Mouse (Mus musculus): ENCODE measurements around the gene Ppcdc.
"Not testable (repeated sequence)": the region's sequence is repeated elsewhere in the genome, so short reads cannot be mapped to it uniquely, and the experiment has no call there.

The Ppcdc gene

DNA sequence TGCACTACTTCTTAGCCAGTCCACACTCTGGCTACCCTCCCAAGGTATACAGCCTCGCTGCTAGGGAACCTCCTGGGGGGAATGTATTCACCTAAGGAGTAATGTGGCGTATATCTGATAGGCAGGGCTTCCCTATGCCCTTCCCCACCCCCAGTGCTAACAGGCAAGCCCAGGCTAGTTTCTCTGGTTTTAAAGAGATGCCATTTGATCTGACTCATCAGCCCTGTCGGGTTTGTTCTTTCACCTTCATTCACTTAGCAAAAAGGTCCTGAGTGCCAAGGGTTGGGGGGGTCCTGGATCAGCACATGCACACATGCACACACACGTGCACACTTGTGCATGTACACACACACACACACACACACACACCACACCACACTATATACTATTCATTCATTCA is 12.0 kb downstream of the Ppcdc start:
- DNase-seq, result no peak

DNA sequence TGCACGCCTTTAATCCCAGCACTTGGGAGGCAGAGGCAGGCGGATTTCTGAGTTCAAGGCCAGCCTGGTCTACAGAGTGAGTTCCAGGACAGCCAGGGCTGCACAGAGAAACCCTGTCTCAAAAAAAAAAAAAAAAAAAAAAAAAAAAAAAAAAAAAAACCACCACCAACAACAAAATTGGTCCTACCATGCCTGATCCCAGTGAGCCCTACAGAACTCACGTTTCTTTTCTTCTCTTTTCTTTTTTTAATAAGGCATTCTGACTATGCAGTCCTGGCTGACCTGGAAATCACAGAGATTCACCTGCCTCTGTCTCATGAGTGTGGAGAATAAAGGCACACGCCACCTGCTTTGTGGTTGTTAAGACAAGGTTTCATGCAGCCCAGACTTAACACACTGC is 12.8 kb downstream of the Ppcdc start:
- not testable (repeated sequence) for DNase-seq

DNA sequence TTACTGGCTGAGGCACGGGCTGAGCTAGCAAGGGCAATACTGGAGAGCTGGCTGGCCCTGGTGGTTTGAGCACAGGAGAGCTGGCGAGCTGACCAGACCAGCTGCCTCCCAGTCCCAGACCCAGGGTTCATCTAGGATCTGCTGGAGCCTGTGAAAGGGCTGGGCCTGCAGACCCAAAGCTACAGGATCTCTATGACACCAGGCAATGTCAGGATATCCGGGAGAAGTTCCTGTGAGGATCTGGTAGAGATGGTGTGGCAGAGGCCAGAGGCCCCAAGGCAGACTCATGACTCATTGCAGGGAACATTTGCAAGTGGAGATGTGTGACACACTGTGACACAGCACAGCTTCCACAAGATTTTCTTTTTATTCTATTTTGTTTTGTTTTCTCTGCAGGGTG is 14.8 kb downstream of the Ppcdc start:
- DNase-seq, result no peak

DNA sequence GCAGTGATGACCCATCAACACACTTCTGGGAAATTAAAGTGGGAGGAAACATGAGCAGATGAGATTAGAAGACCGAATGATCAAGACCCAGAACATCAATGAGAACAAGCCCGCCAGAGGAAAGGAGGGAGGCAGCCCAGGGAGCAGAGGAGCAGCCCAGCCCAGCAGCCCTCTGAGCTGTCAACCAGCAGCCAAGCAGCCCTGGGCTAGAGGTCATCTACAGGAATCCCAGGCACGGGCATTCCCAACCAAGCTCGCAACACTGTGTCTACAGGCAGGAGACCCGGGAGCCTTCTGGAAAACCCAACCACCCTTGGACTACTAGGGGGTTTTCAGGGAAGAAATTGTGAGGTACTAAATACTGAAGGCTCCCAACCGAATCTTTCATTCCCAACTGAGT is 15.9 kb downstream of the Ppcdc start:
- DNase-seq, result no peak

DNA sequence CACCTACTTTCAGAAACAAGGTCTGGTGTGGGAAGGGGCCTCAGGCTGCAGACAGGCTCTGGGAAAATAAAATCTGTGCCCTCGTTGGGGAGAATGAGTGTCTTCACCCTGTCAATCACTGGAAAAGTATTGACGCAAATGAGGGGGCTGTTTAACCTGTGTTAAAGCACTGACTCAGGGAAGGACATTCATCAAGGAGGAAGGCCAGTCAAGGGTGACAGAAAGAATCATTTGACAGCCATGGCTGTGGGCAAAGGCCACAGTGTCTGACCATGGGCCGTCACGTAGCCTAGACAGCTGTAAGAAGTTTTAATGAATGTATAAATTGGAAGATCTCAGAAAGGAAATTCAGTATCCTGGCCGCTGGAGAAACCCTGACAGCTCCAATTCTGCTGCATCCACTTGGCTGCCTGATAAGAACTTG is 18.2 kb downstream of the Ppcdc start:
- DNase-seq, result no peak

DNA sequence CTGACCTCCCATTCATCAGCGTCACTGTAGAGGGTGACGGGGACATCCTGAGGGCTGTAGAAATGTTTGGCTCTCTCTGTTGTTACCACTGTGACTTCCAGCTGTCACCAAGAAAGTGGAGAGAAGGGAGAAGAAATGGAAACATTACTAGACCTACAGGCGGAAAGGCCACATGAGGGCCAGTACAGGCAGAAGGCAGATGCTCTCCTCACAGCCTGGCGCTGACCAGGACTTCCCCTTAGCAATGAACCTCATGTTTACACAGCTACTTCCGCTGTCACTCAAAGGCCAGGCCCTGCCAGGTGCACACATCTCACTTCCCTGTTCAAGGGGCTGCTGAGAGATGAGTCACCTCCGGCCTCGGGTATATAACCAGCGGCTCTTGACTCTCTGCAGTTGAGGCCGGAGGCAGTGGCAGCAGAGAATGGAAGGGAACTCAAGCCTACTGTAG is 18.8 kb downstream of the Ppcdc start:
- DNase-seq, result peak; percentile 86 to 92

DNA sequence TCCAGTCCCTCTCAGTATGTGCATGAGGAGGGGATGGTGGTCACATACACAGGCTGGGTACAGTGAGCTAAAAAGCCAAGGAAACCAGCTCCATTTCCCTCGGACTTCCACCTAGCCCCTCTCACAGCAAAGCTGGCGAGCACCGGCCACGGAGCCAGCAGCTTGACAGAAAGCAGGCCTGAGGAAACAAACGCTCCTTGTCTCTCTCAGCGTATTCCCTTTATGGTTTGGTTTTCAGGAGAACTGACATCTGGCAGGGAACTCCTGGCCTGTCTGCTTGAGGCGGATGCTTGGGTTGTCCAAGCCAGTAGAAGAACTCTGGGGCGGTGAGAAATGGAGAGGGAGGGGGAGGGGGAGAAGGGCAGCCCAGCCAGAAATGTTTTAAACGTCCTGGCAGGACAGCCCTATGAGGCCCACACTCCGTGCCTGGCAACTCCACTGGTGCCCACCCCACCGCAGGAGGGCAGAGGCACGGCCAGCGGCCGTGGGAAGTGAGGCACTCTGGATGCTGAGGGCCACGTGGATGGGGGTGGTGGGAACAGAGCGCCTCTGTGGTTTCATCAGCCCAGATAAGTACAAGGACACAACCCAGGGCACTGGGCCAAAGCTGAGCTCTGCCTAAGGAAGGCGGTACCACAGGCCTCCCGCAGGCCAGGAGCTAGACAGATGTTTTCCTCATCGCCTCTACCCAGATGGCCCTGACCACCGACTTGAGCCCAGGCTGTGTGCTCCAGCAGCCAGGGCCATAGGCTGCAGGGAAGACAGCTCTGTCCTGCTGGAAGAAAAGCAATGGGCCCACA is 19.4 kb downstream of the Ppcdc start:
- DNase-seq, result peak; percentile 91 to 97

DNA sequence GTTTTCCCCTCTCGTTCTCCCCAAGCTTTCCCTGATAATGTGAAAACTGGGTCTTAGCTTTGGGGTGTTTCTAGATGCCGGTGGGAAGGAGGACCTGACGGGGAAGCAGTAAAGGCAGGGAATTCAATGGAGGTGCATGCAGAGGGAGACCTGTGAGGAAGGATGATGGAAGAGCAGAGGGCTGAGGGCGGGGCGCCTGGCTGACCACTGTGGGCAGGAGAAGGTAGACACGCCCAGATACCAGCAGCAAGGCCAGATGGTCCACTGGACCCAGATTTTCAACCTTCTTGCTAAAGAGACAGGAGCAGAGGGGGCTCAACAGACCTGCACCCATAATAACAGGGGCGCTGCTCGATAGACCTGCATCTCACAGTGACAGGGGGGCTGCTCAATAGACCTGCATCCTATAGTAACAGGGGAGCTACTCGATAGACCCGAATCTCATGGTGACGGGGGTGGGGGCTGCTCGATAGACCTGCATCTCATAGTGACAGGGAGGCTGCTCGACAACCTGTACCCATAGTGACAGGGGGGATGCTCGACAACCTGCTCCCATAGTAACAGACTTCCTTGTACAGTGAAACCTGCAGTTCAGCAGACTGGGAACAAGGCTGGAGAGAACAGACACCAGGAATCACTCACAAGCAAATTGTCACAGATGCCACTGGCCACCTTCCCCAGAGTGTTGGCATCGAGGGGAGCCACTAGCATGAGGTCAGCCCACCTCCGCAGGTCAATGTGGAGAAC is 20.2 kb downstream of the Ppcdc start:
- DNase-seq, result no peak

DNA sequence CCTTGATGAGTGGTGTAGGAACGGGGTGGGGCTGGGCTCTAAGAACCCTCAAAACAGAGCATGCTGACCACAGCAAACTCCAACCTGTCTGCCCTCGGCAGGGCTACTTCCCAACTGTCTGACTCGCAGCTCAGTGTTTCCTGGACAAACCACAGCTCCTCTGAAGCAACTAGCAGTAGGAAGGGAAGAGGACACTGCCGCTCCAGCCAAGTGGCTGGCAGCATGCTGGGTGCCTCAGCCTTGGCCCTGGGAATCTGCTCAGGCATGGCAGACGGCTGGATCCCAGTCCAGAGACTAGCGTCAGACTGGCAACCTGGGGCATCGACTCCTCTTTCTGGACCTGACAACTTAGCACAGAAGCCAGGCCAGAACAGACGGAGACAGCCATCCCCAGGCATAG is 22.6 kb downstream of the Ppcdc start:
- DNase-seq, result no peak

DNA sequence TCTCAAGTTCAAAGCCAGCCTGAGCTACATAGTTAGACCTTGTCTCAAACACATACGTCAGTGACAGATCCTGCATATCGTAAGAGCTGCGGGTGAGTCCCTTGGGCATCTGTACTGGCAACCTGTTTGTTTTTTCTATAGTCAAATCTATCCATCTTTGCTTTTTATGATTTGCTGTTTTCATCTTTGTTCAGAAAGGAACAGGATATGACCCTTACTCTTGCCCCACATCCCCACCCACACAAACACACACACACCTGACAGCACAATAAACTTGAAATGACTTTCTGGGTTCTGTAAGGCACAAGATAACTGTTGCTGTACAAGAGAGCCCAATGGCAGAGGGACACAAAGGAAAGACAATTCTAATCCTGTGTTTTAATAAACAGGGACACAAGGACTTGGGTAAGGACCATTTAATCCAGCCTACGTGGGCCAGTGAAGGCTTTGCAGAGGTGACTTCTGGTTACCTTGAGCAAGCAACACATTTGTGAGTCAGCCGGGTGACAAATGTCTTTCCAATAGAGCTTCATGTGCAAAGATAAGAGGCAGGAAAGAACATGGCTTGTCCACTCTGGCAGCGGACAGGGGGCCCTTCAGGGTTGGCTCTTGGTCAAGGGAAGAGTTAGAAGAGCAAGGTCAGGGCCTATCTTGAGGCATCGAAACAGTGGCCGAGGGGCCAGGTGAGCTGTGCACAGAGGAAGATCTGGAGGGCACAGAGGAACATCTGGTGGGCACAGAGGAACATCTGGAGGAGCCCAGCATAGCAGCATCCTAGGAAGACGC is 32.6 kb downstream of the Ppcdc start:
- no peak for DNase-seq

DNA sequence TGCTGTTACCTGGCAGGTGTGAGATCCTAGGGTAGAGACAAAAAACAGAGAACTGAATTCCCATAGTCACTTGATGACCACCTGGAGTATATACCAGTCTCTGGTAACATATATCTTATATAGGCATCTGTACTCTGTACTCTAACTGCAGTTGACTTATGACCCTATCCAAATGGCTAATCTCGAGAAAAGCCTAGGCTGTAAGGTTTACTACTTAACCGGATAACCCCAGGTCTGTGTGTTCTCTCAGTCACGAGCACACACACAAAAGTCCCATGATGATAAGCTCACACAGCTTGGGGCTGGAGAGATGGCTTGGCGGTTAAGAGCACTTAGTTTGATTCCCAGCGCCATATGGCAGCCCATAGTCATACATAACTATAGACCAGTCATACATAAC is 33.5 kb downstream of the Ppcdc start:
- DNase-seq, result no peak

DNA sequence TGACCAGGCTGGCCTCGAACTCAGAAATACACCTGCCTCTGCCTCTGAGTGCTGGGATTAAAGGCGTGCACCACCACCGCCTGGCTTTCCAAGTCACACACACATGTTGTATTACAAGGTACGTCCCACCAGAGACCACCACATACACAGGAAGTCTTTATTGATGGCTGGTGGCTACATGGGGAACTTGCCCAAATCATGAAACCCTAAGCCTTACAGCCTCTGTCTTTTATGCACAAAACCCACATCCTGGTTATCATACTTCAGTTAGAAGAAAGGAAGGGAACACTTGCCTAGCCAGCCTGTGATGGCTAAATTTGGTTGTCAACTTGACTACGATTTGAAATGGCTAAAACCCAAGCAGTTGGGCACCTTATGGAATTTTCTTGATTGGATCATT is 35.9 kb downstream of the Ppcdc start:
- no peak for DNase-seq

DNA sequence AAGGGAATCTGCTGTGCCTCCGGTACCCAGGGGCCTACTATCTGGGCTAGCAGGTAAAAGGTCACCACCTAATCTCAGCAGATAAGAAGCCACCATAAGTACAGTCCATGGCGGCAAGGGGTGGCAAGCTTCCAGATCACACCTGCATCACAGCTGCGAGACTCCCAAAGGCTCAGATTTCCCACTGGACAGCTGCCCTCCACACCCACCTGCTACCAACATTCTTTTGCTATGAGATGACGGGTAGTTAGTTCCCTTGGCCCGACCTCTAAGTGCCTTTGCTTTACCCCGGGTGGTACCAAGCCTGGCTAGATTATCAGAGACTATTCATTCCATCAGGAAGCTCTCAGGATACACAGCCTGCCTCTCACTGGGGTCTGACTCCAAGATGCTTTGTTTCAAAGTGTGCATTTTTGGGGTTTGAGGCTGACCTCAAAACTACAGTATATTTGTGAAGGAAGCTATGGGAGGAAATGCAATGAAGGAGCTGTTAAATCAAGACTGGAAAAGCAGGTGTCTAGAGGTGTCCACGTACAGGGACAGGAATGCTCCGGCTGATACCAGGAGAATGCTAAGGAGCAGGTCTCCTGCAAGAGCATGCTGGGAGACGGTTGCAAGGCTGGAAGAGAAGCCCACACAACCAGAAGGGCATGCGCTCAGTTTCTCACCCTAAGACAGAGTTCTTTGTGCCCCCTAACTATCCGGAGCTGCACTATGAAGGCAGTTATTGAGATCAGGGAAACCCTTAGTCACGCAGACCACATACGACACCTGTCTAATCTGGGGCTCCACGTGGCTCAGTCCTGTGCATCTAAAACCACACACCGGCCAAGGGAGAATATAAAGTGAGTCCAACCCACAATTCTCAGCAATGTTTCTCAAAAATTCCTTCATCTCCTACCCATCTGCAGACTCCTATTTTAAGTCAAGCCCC is 37.3 kb downstream of the Ppcdc start:
- DNase-seq, result peak in 1 of 2 experiments; percentile 58

DNA sequence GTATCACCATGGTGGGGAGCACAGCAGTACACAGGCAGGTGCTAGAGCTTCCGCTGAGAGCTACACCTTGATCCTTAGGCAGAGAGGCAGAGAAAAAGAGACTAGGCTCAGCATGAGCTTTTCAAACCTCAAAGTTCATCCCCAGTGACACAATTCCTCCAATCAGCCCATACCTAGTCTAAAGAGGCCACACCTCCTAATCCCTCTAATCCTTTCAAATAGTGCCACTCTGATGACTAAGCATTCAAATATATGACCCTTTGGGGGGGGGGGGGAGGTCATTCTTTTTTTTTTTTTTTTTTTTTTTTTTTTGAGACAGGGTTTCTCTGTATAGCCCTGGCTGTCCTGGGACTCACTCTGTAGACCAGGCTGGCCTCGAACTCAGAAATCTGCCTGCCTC is 41.2 kb downstream of the Ppcdc start:
- no peak for DNase-seq

DNA sequence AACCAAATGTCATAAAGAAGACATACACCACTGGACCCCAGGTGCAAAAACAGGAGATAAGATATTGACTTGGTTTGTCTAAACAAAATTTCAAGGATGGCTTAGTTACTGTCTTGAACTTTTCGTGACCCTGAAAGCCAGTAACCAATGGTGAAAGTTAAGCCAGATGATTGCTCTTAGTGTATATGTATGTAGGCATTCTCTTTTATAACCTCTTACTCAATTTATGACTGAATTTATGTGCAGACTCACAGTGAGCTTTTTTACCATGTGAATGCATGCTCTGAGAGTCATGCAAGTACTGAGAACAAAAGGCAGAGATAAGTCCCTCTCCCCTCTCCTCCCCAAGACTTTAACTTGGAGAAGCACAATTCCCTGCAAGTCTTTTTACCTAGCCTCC is 47.0 kb downstream of the Ppcdc start:
- no peak for DNase-seq

DNA sequence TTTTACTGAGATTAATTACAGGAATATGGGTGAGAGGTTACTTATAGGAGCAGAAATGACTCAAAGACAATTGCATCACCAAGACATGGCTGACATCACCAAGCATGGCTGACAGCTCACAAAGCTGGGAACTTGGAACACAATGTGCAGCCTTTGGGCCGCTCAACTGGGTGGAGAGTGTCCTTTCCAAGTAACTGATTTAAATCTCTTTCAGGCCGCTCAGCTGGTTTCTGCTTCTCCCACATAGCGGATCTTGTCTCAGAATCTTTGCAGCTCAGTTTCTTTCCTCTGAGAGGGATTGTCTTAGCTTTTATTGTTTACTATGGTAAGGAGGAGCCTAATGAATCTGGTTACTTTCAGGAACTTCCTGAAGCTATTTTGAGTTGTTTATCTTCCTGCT is 49.1 kb downstream of the Ppcdc start:
- no peak for DNase-seq

DNA sequence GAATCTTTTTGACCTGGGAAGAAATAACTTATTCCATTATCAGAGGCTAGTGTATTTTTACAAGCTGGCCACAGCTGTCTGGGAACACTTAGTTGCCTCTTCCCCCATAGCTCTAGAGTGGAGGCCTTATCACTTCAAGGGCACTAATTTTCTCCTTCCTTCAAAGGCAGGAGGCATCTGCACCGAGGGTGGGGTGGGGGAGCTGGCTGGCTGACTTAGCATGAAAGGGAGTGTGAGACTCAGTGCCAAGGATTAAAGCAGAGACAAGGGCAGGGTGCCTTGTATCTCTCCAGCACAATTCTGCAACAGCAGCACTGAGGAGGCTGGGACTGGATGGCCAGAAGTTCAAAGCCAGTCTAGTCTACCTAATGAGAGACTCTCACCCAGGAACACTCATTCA is 50.8 kb downstream of the Ppcdc start:
- no peak for DNase-seq

DNA sequence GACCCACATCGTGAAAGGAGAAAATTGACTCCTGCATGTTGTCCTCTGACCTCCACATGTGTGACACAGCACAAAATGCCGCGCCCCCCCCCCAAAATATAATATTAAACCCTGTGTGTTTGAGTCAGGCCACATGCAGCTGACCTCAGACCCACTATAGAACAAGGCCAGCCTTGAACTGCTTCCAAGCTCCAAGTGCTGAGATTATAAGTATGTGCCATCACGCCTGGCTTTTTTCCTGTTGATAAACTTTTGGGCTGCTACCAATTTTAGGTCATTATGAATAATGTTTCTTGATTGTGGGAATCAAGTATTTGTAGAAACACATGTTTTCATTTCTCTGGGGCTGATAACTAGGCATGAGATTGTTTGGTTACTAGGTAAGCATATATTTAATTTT is 53.0 kb downstream of the Ppcdc start:
- no peak for DNase-seq

DNA sequence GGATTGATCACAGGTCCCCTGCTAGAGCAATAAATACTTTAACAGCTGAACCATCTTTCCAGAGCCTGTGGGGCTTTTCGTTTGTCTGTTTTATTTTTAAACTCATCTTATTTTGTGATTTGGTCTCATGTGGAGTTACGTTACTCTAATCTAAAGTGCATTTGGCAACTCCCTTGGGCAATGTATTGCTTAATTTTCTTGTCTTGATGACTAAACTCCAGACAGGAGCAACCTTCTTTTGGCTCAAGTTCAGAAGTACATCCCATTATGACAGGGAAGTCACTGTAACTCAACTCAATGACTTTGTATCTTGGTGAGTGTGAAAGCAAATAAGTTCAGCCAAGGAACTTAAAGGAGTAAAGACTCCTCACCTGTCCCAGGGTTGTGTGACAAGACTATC is 55.3 kb downstream of the Ppcdc start:
- DNase-seq, result no peak

DNA sequence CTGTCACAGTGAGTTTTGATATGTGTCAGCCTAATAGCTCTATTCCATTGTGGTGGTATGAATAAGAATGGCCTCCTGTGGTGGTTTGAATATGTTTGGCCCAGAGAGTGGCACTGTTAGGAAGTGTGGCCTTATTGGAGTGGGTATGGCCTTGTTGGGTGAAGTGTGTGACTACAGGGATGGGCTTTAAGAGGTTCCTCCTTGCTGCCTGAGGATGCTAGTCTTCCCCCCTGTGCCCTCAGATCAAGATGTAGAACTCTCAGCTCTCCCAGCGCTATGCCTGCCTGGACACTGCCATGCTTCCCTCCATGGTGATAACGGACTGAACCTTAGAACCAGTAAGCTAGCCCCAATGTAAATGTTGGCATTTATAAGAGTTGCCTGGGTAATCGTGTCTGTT is 78.9 kb downstream of the Ppcdc start:
- no peak for DNase-seq

DNA sequence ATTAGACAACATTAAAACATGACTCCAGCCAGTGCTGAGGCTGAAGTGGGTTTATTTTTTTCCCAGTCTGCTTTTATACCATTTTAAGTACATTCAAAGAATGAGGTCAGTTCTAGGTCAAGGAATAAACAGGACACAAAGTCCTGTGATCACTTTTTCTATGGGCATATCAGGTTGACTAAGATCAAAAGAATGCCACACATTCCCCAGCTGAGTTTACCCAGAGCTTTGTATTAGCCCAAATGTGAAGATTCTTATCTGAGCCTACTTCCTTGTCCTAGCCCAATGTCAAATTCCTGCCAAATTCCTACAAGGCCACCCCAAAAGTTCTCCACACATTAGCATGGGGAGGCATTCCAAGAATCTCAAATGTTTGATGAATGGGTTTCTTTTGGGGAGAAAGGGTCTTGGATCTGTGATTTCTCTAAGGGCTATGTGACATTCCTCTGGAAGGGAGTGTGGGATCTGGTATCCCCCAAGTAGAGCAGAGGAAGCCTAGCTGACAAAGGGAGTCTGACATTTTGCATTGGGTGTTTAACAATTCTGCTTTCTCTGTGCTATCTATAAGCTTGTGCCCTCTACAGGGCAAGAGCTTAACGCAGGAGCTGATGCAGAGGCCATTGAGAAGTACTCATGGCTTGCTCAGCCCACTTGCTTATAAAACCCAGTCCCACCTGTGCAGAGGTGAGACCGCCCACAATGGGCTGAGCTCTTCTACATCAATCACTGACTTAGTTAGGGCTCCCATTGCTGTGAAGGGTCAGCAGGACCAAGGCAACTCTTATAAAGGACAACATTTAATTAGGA is 85.3 kb downstream of the Ppcdc start:
- DNase-seq, result no peak

DNA sequence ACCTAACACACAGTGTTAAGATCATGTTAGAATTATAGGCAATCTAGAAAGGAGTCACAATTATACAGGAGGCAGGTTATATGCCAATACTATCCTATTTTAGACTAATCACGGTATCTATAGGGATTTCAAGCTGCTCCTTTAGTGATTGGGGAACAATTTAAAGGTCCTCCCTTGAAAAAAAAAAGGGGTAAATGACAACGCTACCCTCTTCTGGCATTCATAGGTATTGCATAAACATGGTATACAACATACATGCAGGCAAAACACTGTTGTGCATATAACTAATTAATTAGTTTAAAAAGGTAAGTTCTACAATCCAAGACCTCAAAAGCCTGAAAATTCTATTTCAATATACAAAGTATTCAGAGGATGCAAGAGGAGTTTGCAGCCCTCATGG is 88.6 kb downstream of the Ppcdc start:
- no peak for DNase-seq
